Mouse (Mus musculus) layer of hippocampus, postnatal 36 days (tissue): ENCODE results near the gene 2210407C18Rik. TPM values are rescaled to one million over a fixed set of nuclear protein-coding genes. Genes with fewer than 3 reads are reported as not detected.

ENCODE experiments used
- DNase-seq, 2 experiments: peaks; one replicate each; pipeline ENCODE4 v3.0.0; 2022
- total RNA-seq, 2 experiments: library from RNA; stranded (reverse); gene quantifications; 2 replicates each; pipeline ENCODE4 v1.2.3; 2021

Gene 2210407C18Rik
- not detected for total RNA-seq

GRCm38 (mm10) chr11:58615975-58616374 is at the start of gene 2210407C18Rik:
Gene 2210407C18Rik, minus strand, starts transcription at chr11:58616075.
- DNase-seq = no peak

GRCm38 (mm10) chr11:58658596-58658995 is 42.7 kb upstream of the 2210407C18Rik start, which contains the start of gene Olfr322:
Gene Olfr322, plus strand, starts transcription at chr11:58658782.
- no peak for DNase-seq

GRCm38 (mm10) chr11:58655151-58655550 is 39.3 kb upstream of the 2210407C18Rik start:
- no peak for DNase-seq

- DNase-seq = peak in 1 of 2 experiments; percentile 19
Observed at GRCm38 (mm10) chr11:58643350-58643749, 27.5 kb upstream of the 2210407C18Rik start.

DNA sequence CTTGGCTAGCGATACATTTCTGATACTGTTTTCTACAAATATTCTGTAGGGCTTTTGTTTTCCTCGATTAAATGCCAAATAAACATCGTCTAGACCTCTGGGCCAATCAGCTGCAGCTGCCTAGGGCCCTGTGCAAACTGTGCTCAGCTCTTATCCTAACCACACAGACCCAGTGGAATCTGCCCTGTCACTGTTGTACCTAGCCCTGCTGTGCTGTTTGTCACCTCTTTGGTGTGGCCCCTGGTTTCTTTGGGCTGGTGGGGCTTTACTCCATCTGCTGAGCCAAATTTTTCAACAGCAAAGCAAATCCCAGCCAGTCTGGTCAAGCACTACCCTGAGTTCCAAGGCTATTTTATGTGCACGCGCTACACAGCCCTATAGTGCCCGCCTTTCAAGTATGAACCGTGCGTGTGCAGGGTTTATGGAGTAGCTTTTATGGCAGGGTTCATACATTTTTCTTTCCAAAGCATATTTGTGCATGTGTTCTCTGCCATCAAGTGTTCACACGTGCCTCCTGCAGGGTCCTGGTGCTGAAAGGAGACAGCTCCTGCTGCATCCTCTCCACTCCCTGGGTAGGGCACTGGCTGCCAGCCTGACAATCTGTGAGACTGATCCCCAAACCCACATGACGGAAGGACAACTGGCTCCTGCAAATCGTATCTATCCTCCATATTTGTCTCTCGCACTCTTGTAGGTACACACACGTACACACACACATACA is 25.9 kb upstream of the 2210407C18Rik start:
- no peak for DNase-seq

GRCm38 (mm10) chr11:58641057-58641456 is 25.2 kb upstream of the 2210407C18Rik start:
- no peak for DNase-seq

- DNase-seq = no peak
Observed at GRCm38 (mm10) chr11:58640272-58640867, 24.5 kb upstream of the 2210407C18Rik start, which contains the start of gene Trim58. Gene Trim58, plus strand, starts transcription at chr11:58640465.

- no peak for DNase-seq
Observed at GRCm38 (mm10) chr11:58638176-58638701, 22.4 kb upstream of the 2210407C18Rik start.

DNA sequence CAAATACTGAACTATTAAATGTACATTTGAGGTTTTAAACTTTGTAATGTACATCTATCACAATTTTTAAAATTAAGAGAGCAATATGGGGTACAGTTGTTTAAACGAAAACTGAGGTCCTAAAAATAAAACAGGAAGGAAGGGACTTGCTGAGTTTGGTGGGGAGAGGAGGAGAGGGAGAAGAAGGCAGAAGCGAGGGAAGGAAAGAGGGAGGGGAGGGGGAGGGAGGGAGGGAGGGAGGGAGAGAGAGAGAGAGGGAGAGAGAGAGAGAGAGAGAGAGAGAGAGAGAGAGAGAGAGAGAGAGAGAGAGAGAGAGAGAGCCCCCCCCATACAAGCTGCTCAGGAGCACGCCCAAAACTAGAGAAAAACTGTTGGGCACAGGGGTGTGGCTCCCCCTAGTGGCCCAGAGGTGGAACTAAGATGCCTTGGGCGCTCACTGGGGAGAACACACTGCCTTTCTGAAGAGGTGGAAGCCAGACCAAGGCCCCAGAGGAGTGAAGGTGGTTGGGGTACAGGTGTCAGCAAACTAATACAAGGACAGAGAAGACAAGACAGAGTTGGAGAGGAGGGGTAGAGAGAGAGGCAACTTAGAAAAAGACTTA is 20.6 kb upstream of the 2210407C18Rik start:
- DNase-seq = peak; percentile 42 to 43

GRCm38 (mm10) chr11:58634878-58635277 is 19.0 kb upstream of the 2210407C18Rik start:
- no peak for DNase-seq

DNA sequence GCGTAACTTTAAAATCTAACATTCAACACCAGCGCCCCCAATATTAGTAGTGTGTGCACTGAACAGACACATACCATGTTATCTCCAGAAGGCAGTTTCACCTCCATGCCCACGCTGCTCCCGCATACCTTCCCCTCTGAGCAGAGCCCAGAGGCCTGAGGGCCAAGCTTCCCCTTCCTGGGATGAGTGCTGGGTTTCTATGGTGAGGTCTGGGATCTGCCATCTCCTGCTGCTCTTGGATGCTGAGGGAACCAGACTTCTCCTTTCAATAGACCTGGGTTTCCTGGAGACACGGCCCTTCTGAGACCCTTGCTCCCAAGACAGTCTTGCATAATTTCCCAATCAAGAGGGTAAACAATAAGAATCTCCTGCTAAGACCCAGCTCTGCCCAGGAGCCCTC is 14.5 kb upstream of the 2210407C18Rik start, which contains the start of gene Olfr323:
TSS of gene Olfr323 (minus strand) at position 101 of the 400 bp plus-strand sequence.
- no peak for DNase-seq

DNA sequence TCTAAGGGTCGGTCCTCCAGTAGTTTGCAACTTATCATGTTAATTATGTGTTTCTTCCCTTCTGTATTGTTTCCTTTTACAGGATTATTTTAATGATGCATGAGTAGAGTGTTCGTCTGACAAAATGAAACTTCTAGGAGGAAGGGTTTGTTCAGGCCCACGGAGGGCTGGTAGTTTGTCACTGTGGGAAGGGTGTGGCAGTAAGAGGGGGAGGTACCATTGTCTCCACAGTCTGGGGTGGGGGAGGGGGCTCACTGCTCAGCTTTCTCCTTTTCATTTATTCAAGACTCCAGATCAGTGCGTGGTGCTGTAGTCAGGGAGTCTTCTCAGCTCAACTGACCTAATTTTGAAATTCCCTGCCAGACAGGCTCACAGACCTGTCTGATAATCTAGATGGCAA is 10.3 kb upstream of the 2210407C18Rik start:
- no peak for DNase-seq

- peak; percentile 31 to 36 for DNase-seq
Observed at GRCm38 (mm10) chr11:58618793-58619192, 2.9 kb upstream of the 2210407C18Rik start.

DNA sequence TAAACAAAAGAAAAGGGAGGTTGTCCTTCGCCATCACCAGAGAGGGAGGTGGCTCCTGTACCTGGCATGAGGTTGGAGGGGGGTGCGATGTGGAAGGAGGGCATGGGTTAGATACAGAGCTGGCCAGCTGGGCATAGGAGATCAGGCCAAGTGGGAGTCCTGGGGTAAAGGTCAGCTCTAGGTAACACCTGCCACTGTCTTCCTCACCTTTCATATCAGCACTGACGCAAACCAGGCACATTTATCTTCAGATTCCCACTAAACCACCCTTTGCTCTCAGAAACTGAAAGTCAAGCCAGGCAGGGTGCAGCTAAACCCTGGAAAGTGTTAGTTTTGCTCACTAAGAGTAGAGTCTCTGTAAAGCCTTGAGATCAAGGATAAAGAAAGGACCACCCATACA is 2.5 kb upstream of the 2210407C18Rik start:
- DNase-seq = no peak

GRCm38 (mm10) chr11:58614526-58614925 is 1.3 kb downstream of the 2210407C18Rik start:
- DNase-seq = no peak

GRCm38 (mm10) chr11:58613359-58613758 is 2.5 kb downstream of the 2210407C18Rik start:
- no peak for DNase-seq

GRCm38 (mm10) chr11:58607030-58607429 is 8.8 kb downstream of the 2210407C18Rik start:
- DNase-seq = no peak

DNA sequence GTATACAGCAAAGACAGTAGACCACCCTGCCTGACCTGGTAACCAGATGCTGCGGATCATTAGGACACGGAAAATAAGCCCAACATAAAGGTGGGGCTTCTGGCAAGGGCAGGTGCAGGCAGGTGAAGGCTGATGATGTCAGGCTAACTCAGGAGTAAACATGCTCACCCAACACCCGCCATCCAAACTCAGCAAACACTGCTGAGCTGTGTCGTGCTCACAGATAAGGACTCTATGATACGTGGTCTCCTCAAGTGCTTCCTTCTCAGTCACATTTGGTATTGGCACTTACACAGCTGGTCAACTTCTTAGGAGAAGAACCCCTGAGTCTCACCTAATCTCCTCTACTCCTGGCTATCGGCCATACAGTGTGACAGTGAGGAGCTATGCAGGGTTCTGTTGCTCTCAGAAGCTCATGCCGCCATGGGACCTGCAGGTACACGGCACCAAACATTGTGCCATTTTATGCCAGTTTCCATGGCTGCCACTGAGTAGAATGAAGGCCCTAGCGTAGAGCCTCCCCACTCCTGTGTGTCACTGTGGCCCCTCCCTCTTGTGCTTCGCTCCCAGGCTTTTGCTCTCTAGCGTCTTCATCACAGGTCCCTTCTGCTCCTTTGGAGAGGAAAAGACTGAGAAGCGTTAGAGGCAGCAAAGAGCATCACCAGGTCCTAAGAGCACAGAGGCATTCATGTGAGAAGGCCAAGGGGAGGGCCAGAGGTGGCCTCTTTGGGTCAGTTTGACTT is 9.5 kb downstream of the 2210407C18Rik start:
- no peak for DNase-seq

GRCm38 (mm10) chr11:58605228-58605627 is 10.6 kb downstream of the 2210407C18Rik start:
- no peak for DNase-seq

DNA sequence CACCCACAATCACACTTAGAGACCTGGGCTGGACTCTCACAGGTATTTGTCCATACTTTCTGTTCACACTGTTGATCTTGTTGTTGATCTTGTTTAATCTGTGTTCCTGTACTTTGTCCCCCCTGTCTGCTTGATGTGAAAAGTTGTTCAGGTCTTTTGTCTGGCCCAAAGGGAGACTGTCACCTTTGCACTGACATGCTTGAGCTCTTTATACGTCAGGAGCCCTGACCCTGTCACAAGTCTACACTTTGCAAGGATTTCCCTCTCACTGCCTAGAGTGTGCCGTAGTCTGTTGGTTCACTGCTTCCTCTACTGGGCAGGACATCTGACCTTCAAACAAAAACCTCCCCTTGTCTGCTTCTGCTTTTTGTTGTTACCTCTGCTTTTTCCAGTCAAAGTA is 11.2 kb downstream of the 2210407C18Rik start:
- DNase-seq = no peak

- DNase-seq = no peak
Observed at GRCm38 (mm10) chr11:58602800-58603560, 12.9 kb downstream of the 2210407C18Rik start.

GRCm38 (mm10) chr11:58602062-58602461 is 13.8 kb downstream of the 2210407C18Rik start:
- DNase-seq = no peak
